Mouse (Mus musculus) right cerebral cortex, postnatal 36 days (tissue): ENCODE results near the gene Slc6a18.

Experiments
- DNase-seq, 2 experiments: peaks; one replicate each; pipeline ENCODE4 v3.0.0; 2022; ENCODE audit warnings: low spot score in 2 of 2, mixed read lengths in 1 of 2

Gene Slc6a18

GRCm38 (mm10) chr13:73685502-73685901 lies 7.7 kb upstream of the Slc6a18 start:
- no peak for DNase-seq

- DNase-seq = no peak
Measured at GRCm38 (mm10) chr13:73684412-73684811, 6.6 kb upstream of the Slc6a18 start.

GRCm38 (mm10) chr13:73683682-73684081 lies 5.9 kb upstream of the Slc6a18 start:
- DNase-seq = peak; percentile 25 to 28

GRCm38 (mm10) chr13:73682226-73682625 lies 4.4 kb upstream of the Slc6a18 start:
- no peak for DNase-seq

GRCm38 (mm10) chr13:73680394-73680793 lies 2.6 kb upstream of the Slc6a18 start:
- no peak for DNase-seq

GRCm38 (mm10) chr13:73679311-73679710 lies 1.5 kb upstream of the Slc6a18 start:
- DNase-seq = no peak

GRCm38 (mm10) chr13:73675161-73675560 lies 2.7 kb downstream of the Slc6a18 start:
- DNase-seq = no peak

GRCm38 (mm10) chr13:73660163-73660695 lies 17.6 kb downstream of the Slc6a18 start:
- no peak for DNase-seq

GRCm38 (mm10) chr13:73658953-73659352 lies 18.9 kb downstream of the Slc6a18 start:
- DNase-seq = no peak

GRCm38 (mm10) chr13:73654976-73655375 lies 22.8 kb downstream of the Slc6a18 start:
- no peak for DNase-seq

GRCm38 (mm10) chr13:73653266-73653665 lies 24.6 kb downstream of the Slc6a18 start:
- no peak for DNase-seq

GRCm38 (mm10) chr13:73646397-73647087 lies 31.3 kb downstream of the Slc6a18 start:
- peak; percentile 33 to 41 for DNase-seq

GRCm38 (mm10) chr13:73641296-73641695 lies 36.5 kb downstream of the Slc6a18 start:
- no peak for DNase-seq

GRCm38 (mm10) chr13:73637826-73638225 lies 40.0 kb downstream of the Slc6a18 start:
- no peak for DNase-seq

GRCm38 (mm10) chr13:73631837-73632236 lies 46.0 kb downstream of the Slc6a18 start:
- no peak for DNase-seq

- DNase-seq = no peak
Measured at GRCm38 (mm10) chr13:73628586-73629113, 49.2 kb downstream of the Slc6a18 start.

GRCm38 (mm10) chr13:73626745-73627549 lies 50.9 kb downstream of the Slc6a18 start, which contains the start of gene Tert:
Gene Tert (plus strand): TSS chr13:73626911.
- peak; percentile 15 to 18 for DNase-seq

GRCm38 (mm10) chr13:73626410-73626744 lies 51.4 kb downstream of the Slc6a18 start:
- no peak for DNase-seq

GRCm38 (mm10) chr13:73620637-73621036 lies 57.2 kb downstream of the Slc6a18 start:
- DNase-seq = no peak

- no peak for DNase-seq
Measured at GRCm38 (mm10) chr13:73618406-73618805, 59.4 kb downstream of the Slc6a18 start.
